Mouse (Mus musculus): ENCODE measurements around the gene Olfr310.

The Olfr310 gene

DNA sequence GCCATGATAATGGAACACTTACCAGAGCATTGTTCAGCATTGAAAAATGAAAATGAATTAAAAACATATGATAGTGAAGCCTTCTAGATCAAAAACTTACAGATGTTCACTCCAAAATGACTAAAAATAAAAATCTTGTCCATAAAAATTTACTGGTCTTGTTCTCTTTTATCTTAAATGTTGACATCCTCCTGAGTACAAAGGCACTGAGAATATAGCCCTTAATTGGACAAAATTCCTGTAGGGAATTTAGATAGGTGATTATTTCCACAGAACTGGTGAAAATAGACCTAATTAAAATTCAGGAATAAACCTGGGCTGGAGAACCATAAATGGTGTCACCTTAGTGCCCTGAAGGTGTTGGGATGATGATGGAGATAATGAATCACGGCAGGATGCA lies at the start of gene Olfr310:
TSS of gene Olfr310 (minus strand) at position 101 of the 400 bp plus-strand sequence.
- no peak for DNase-seq

DNA sequence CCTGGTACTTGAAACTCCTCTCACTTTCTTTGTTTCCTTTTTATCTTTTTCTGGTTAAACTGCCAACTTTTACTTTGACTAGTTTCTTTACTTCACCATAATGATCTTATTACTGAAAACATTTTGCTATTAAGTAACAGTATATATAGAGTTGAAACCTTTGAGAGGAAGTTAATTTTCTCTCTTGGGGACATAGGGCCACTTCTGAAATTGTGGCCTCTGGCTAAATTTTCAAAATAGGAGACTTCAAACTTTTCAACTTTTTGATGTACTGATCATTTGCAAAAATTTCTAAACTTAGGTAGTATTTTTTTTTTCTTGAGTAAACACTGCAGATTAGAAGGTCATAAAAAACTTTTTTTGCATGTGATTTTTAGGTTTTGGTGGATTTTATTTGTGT lies 48.6 kb upstream of the Olfr310 start, which contains the start of gene Olfr308:
TSS of gene Olfr308 (minus strand) at position 101 of the 400 bp plus-strand sequence.
- no peak for DNase-seq

DNA sequence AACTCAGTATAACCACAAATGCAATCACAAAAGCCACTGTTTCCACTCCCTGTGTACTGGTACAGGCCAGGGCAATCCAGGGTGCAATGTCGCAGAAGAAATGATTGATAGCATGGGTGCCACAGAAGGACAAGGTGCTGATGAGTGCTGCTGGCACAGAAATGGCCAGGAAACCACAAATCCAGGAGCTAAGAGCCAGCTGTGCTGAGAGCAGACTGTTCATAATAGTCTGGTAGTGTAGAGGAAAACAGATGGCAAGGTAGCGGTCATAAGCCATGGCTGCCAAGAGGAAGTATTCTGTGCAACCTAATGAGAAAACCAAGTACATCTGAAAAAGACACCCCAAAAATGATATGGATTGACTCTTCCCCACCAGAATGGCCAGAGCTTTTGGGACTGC lies 44.4 kb upstream of the Olfr310 start:
- DNase-seq, result no peak

DNA sequence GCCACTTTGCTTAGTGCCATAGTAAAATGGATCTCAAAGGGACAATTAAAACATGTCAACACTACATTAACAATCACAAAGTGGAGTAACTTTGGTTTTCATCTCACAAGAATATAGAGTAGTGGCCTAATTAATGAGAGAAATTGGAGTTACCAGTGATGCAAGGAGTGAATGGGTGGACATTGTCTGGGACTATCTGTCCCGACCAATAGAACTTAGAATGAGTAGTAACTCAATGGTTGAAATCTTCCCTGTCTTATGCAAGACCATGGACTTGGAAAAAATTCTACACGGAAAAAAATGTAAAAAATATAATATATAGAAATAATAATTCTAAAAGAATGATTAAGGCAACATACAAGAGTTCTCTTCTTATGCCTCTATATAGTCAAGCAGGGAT lies 36.6 kb upstream of the Olfr310 start, which contains the start of gene Olfr309:
TSS of gene Olfr309 (minus strand) at position 101 of the 400 bp plus-strand sequence.
- no peak for DNase-seq

DNA sequence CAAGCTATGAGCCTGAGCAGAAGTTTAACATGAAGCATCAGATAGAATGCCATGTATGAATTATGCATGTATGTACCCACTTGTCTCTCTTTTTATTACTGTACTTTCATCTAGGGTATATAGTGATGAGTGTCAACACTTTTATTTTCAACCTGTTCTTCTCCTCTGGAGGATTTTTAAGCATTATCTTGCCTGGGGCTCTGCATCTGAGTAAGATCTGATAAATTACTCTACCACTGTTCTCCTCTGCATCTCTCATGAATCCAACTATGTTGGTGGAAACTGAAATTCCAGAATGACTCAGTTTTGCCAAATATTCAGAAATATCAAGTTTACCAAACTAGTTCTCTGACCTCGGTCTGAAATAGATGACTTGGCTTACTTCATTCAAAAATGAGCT lies 30.8 kb downstream of the Olfr310 start, which contains the start of gene Vmn2r76:
TSS of gene Vmn2r76 (minus strand) at position 101 of the 400 bp plus-strand sequence.
- DNase-seq, result no peak

Data from heart, adult 11 months (tissue).